Mouse (Mus musculus) adrenal gland, adult (tissue): ENCODE results near the gene Mki67.
"Not testable (repeated sequence)": the region's sequence is repeated elsewhere in the genome, so short reads cannot be mapped to it uniquely, and the experiment has no call there.

Source experiments
- DNase-seq, 2 experiments: peaks; one replicate each; pipeline ENCODE4 v3.0.0; 2022 to 2023; ENCODE audit warnings: low spot score in 1 of 2; ENCODE audit not compliant: inconsistent age in 2 of 2

Mki67 gene

GRCm38 (mm10) chr7:135716968-135717557 lies 902 bp upstream of the Mki67 start:
- DNase-seq, result peak in 1 of 2 experiments; percentile 8

- DNase-seq, result peak; percentile 90 to 94
Observed at GRCm38 (mm10) chr7:135716445-135716877, 300 bp upstream of the Mki67 start.

GRCm38 (mm10) chr7:135715166-135715565 lies 995 bp downstream of the Mki67 start:
- no peak for DNase-seq

GRCm38 (mm10) chr7:135713326-135713725 lies 2.8 kb downstream of the Mki67 start:
- DNase-seq, result no peak

GRCm38 (mm10) chr7:135712534-135712933 lies 3.6 kb downstream of the Mki67 start:
- DNase-seq, result no peak

GRCm38 (mm10) chr7:135710702-135711101 lies 5.5 kb downstream of the Mki67 start:
- DNase-seq, result no peak

- no peak for DNase-seq
Observed at GRCm38 (mm10) chr7:135705753-135706152, 10.4 kb downstream of the Mki67 start.

GRCm38 (mm10) chr7:135705083-135705482 lies 11.1 kb downstream of the Mki67 start:
- no peak for DNase-seq

- peak in 1 of 2 experiments; percentile 28 for DNase-seq
Observed at GRCm38 (mm10) chr7:135704251-135704650, 11.9 kb downstream of the Mki67 start.

GRCm38 (mm10) chr7:135703600-135704148 lies 12.5 kb downstream of the Mki67 start:
- no peak for DNase-seq

GRCm38 (mm10) chr7:135699351-135699750 lies 16.8 kb downstream of the Mki67 start:
- DNase-seq, result not testable (repeated sequence)

GRCm38 (mm10) chr7:135698362-135698761 lies 17.8 kb downstream of the Mki67 start:
- DNase-seq, result no peak

- DNase-seq, result not testable (repeated sequence)
Observed at GRCm38 (mm10) chr7:135697021-135697740, 19.0 kb downstream of the Mki67 start.

GRCm38 (mm10) chr7:135696127-135696526 lies 20.0 kb downstream of the Mki67 start:
- DNase-seq, result no peak

- DNase-seq, result no peak
Observed at GRCm38 (mm10) chr7:135694796-135695195, 21.4 kb downstream of the Mki67 start.

GRCm38 (mm10) chr7:135694130-135694529 lies 22.0 kb downstream of the Mki67 start:
- no peak for DNase-seq

GRCm38 (mm10) chr7:135691941-135692340 lies 24.2 kb downstream of the Mki67 start:
- DNase-seq, result no peak

GRCm38 (mm10) chr7:135689396-135689795 lies 26.8 kb downstream of the Mki67 start:
- DNase-seq, result no peak

GRCm38 (mm10) chr7:135684938-135685337 lies 31.2 kb downstream of the Mki67 start:
- DNase-seq, result no peak

- not testable (repeated sequence) for DNase-seq
Observed at GRCm38 (mm10) chr7:135684098-135684497, 32.1 kb downstream of the Mki67 start.

- DNase-seq, result peak in 1 of 2 experiments; percentile 62
Observed at GRCm38 (mm10) chr7:135680334-135680733, 35.8 kb downstream of the Mki67 start.

- no peak for DNase-seq
Observed at GRCm38 (mm10) chr7:135676722-135677121, 39.4 kb downstream of the Mki67 start.
